Mouse (Mus musculus) ES-Bruce4 (cell line): Measurements from ENCODE around the gene Tat.

ENCODE experiments used
- CTCF ChIP-seq: IDR thresholded peaks from one replicate; pipeline ENCODE4 v1.8.1; 2011; ENCODE audit warnings: low read depth, low read length
- POLR2A ChIP-seq: IDR thresholded peaks from one replicate; pipeline ENCODE4 v1.8.1; 2011; ENCODE audit warnings: low read length; ENCODE audit not compliant: insufficient read depth

DNA sequence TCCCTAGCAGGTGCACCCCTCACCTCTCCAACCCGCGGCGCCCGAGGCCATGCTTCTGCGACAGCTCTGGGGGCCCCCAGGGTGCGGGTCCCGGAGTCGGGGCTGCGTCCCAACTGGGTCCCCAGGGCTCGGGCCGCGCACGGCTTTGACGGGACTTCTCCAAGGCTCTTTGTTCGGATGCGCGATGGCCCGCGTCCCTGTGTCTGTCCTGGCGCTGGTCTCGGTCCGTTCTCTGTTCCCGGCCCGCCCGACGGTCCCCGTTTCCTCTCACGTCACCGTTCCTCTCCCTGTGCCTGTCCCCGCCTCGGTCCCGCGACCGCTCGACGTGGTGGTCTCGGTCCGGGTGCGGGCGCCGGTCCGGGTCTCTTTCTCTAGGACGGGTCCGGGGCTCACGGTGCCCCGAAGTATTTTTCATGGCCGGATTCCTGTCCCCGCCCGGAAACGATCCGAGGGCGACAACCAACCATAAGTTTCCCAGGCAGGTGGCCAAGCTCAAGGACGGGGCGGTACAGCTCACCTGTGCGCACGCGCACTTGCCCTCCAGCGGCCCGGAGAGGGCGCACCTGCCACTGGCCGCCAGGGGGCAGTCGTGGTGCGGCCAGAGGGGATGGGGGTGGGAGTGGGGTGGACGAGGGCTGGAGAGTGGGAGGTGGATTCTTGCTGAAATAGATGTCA lies 28.4 kb upstream of the Tat start, which contains the start of gene Marveld3:
- TF ChIP-seq POLR2A (no peak), CTCF (peak; percentile 91)
